Mouse (Mus musculus): ENCODE results near the gene Lhfpl5. TPM values are rescaled to one million over a fixed set of nuclear protein-coding genes. Genes with fewer than 3 reads are reported as not detected.

Gene Lhfpl5
- total RNA-seq, 2 experiments from 2014 or later = 2.5 to 3.2 TPM

DNA sequence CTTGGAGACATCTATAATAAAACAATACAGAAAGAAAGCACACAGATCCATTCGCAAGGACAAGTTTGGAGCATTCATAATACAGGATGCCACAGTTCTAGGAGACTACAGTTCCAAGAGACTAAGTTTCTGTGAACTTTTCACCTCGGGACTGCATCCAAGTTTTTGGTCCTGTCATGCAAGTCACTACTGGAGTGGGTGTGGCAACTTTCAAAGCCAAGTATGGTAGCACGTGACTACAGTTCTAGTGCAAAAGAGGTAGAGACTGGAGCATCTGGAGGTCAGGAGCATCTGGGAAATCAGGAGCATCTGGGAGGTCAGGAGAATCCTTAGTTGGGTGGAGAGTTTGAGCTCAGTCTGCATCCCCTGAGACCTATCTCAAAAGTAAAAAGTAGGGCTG lies 3.6 kb upstream of the Lhfpl5 start:
- DNase-seq (ENCODE audit: low spot score in 2 of 2) = no peak

DNA sequence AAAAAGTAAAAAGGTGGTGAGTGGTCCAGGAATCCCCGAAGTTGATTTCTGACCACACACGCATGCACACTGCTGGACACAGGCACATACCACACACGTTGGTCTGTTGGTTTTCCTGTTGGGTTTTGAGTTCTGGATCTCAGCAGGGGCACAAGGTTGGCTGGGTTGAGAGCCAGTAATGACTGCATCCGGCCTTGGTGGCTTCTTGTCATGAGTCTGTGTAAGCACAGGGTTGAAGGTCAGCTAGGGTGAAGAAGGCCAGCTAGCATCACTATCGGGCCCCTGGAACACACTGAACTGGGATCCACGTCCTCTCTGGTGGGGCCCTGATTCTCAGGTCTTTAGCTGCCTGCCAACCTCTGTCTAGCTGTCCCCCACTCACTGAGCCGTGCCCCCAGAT lies 2.9 kb upstream of the Lhfpl5 start:
- DNase-seq (ENCODE audit: low spot score in 2 of 2) = no peak

DNA sequence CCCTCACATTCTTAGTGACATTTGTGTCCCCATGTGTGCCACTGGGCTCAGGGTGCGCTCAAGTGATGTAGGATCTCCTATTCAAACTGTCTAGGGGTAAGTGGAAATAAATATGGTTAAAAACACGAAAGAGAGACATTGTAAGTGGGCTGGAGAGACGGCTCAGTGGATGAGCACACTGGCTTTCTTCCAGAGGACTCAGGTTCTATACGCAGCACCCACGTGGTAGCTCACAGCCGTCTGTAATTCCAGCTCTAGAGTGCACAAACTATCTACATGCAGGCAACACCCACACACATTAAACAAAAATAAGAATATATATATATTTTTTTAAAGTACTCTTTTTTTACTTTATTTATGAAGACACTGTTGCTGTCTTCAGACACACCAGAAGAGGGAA lies 2.5 kb upstream of the Lhfpl5 start:
- DNase-seq (ENCODE audit: low spot score in 2 of 2) = no peak

DNA sequence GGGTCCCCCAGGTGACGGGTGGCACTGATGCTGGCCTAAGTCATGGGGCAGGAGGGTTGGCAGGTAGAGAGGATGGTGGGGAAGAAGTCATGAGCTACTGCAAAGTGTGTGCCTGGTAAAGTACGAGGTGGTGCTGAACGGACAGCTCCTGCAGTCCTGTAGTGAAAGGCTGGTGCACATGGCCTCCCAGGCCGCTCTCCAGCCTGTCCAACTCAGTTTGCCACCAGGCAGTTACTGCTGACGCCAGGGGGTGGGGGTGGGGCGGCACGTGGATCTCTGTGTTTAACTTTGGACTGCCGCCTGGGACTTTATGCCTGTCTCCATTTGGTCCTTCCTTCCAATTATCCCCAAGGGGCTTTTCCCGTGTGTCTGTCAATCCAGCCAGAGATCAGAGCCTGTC lies 5.0 kb downstream of the Lhfpl5 start:
- peak; percentile 19 to 39 for DNase-seq (ENCODE audit: low spot score in 2 of 2)

DNA sequence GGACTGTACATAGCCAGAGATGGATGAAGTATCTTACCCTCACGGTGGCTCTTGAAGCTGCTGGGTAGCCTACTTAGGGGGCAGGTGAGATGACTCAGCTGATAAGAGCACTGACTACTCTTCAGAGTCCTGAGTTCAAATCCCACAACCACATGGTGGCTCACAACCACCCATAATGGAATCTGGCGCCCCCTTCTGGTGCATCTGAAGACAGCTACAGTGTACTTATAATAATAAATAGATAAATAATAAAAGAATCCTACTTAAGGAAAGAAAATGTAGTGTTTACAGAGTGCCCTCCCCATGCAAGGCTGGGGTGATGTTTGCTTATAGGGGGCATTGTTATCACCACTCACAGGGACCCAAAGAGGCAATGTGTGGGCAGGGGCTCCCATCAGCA lies 5.6 kb downstream of the Lhfpl5 start:
- DNase-seq (ENCODE audit: low spot score in 2 of 2) = no peak

DNA sequence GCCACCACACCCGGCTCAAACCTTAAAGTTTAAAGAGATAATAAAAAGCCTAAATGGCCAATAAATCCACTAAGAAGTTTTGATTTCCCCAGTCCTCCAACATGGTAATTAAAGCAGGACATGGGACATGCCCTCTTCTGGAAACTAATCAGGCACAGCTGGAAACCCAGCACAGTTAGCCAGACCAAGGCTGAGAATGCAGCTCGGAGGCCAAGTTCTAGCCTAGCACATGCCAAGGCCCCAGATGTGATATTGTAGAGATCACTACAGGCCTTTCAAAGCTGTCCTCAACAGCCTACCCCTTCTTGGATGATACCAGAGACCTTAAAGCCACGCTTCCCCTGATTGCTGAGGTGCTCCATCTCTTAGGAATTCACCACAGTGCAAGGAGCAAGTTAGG lies 11.1 kb downstream of the Lhfpl5 start:
- DNase-seq (ENCODE audit: low spot score in 2 of 2) = no peak

DNA sequence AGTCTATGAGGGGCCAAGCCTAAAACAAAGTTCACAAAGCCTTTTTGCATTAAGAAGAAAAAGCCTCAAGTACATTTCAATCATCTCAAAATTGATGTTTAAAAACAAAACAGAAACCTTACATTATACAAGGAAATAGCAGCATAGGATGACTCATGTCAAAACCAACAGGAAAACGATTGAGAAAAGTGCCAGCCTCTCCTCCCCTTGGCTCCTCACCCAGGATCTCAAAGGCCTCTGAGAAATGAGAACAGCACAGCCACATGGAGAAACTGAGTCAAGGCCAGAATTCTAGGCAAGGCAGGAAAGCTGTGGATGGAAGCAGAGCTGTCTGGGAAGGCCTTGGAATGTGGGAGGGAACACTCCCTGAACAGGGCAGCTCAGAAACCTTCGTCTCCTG lies 13.2 kb downstream of the Lhfpl5 start:
- DNase-seq (ENCODE audit: low spot score in 2 of 2) = no peak

DNA sequence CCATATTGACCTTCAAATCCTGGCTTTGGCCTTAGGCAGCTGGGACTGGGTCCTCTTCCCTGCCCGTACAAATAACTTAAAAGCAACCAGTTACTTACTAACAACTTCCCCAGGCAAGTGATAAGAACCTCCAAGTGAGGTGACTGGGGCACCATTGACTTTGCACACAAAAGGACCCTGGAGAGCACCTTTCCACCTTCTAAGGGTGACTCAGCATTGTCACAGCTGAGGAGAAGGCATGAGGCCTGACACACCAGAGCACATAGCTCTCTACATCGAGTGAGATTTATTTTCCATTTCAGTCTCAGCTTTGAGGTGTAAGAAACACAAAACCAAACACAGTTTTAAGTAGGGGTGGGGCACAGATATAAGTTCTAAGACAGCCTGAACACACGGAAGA lies 15.2 kb downstream of the Lhfpl5 start:
- no peak for DNase-seq (ENCODE audit: low spot score in 2 of 2)

DNA sequence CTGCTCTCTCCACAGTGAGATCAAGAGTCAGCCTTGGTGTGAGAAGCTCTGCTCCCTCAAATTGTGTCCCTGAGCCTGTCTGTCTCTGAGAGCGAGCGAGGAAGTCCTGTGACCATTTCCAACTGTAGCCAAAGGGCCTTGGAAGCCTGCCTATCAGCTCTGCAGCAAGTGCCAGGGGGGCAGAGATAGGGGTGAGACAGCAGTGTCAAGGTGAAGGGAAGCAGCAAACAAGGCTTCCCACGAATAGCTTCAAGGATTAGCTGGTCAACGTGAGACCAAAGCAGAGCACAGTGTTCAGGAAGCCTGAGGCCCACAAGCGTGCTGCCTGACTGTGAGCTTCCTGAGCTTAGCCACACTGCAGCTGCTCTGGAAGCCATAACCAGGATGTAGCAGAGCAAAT lies 16.0 kb downstream of the Lhfpl5 start:
- DNase-seq (ENCODE audit: low spot score in 2 of 2) = no peak

DNA sequence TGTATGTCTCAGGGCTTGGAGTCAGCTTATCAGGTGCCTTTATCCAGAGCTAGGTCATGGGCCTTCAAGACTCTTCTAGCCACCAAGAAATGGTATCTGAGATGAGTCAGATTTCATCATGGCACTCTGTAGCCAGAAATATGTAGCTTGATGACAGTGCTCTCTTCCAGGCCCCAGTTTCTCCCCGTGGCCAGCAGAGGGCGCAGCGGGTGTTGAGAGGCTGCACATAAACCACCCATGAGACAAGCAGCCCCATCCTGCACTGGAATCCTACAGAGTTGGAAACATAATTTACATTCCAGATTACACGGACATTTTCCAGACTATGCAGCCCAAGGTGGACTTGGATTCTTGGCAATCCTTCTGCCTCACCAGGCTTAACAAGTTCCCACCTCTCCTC lies 17.6 kb downstream of the Lhfpl5 start:
- DNase-seq (ENCODE audit: low spot score in 2 of 2) = peak; percentile 57 to 64

DNA sequence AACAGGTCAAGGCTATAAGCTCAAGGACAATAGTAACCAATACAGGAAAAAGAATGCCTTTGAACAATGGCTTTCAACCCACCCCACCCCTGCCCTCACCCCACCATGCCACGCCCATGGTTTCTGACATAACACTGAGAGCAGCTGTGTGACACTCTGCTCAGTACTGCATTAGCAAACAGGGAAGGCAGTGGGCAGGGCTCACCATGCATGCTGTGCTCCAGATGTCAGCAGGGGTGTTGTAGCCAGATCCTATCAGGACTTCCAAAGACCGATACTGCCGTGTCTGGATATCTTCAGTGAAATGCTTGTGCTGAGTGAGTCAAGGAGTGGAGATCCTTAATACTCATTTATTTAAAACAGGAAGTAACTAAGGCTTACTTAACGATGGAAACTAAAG lies 18.5 kb downstream of the Lhfpl5 start:
- no peak for DNase-seq (ENCODE audit: low spot score in 2 of 2)

DNA sequence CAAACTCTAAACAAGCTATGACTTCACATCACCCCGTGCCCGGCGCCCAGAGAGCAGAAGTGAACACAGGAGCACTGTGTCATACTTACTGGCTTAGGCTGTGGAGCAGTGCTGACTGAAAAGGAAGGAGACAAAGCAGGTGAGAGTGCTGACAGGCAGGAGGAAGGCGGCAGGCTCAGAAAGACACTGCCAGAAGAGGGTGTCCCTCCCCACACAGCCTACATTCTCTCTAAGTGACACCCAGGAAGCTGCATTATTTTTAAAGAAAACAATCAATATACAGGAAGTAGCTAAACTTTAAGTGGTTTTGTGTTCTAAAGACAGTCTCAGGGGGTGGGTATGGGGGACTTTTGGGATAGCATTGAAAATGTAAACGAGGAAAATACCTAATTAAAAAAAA lies 25.3 kb downstream of the Lhfpl5 start:
- DNase-seq (ENCODE audit: low spot score in 2 of 2) = no peak

DNA sequence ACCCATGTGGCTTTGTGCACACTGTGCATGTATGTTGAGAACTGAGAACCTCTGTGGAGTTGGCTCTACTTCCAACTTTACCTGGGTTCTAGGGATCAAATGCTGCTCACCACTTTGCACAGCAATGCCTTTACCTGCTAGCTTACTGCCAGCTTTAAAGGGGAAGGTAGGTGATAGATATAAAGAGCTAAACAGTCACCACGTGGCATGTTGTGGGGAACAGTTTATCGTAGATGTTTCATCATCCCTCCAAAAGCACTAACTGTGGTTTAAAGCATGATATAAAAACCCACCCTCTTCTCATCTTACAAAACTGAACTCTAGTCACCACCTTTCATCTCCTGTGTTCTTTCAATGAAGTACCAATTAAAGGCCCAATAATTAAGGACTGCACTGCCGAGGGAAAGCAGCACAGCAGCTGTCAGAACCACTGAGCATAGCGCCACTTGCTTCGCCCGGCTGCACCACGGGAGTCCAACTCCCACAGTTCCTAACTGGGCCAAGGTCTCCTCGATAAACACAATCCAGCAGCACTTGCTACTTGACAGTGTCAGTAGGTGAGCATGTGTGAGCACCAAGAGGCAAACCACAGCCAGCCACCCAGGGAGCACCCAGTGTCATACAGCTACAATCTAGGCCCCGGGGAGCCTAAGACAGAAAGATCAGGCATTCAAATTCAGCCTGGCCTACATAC lies 26.3 kb downstream of the Lhfpl5 start:
- no peak for DNase-seq (ENCODE audit: low spot score in 2 of 2)

DNA sequence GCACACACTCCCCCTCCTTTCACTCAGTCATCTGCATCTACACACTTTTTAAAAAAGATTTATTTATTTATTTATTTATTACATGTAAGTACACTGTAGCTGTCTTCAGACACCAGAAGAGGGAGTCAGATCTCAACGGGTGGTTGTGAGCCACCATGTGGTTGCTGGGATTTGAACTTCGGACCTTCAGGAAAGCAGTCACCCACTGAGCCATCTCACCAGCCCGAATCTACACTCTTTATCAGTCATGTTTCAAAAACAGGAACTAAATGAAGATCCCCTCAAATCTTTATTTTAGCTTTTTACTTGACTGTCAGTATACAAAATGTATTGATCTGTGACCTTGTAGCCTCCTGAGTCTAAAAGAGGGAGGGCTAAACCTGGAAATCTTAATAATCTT lies 34.1 kb downstream of the Lhfpl5 start:
- DNase-seq (ENCODE audit: low spot score in 2 of 2) = no peak

DNA sequence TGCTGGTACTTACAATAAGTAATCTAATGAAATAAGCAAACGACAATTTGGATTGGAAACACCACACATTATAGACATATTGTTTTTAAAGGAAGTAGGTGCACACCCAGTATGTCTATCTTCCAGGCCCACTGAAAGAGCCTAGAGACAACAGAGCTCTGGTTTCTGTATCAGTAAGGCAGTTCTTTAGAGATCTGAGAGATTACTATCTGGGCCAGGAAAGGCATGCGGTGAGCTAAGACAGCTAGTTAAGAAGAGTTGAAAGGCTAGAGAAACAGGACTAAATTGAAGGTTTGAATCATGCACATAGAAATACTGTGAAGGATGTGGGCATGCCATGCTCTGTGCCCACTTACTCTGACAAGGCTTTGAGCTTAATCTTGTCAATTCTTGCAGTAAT lies 37.2 kb downstream of the Lhfpl5 start:
- DNase-seq (ENCODE audit: low spot score in 2 of 2) = no peak

DNA sequence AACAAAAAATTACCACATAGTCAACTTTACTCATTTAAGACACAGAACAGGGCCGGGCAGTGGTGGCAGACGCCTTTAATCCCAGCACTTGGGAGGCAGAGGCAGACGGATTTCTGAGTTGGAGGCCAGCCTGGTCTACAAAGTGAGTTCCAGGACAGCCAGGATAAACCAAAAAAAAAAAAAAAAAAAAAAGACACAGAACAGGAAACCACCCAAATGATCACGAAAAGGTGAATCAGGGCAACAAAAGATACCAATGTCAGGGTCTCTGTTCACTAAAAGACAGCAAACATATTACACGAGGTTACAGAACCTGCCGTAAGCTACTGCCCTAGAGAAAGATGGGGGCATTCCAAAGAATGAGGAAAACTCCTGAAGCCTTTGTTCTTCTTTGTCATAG lies 37.7 kb downstream of the Lhfpl5 start:
- DNase-seq (ENCODE audit: low spot score in 2 of 2) = no peak

DNA sequence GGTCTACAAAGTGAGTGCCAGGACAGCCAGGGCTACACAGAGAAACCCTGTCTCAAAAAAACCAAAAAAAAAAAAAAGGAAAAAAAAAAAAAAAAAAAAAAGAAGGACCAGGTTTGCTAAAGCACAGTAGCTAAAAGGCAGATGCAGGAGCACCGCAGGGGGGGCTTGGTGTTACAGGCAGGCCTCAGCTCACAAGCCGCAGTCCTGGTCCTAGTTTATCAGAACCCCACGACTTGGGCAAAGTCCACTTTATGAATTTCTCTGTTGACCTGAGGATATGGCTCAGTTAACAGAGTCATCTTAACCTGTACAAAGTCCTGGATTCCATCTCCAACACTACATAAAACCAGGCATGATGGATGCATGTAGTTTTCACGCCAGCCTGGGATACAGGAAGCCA lies 39.9 kb downstream of the Lhfpl5 start:
- no peak for DNase-seq (ENCODE audit: low spot score in 2 of 2)

DNA sequence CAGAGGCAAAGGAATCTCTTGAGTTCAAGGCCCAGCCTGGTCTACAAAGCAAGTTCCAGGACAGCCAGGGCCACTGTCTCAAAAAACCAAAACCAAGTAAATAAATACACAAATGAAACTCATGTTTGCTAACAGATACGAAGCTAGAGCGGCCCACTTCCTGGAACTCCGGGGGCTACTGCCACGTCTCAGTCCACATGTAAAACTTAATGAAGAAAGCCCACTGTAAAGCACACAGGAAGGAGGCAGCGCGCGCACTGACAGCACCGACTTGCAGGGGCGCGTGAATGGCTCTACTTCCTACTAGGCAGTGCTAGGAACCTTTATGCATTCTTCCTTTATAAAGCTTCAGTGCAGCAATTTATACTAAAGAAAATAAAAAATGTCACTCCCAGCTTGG lies 42.2 kb downstream of the Lhfpl5 start:
- no peak for DNase-seq (ENCODE audit: low spot score in 2 of 2)

DNA sequence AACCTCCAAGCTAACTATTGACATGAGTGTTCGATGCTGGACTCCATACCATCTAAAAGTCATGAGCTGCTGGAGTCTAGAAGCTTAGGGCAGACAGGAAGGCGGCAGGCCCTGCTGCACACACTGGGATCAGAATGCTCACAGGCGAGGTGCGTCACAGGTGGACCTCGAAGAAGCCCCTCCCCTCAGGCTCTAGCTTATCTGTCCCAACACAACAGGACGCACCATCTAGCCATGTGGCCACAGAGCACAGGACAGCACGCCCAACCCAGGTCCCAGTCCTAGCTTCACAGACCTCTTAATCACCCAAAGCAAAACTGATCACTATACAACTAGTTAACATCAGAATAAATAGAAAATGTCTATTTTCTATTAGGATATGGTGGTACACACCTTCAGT lies 42.7 kb downstream of the Lhfpl5 start:
- no peak for DNase-seq (ENCODE audit: low spot score in 2 of 2)

DNA sequence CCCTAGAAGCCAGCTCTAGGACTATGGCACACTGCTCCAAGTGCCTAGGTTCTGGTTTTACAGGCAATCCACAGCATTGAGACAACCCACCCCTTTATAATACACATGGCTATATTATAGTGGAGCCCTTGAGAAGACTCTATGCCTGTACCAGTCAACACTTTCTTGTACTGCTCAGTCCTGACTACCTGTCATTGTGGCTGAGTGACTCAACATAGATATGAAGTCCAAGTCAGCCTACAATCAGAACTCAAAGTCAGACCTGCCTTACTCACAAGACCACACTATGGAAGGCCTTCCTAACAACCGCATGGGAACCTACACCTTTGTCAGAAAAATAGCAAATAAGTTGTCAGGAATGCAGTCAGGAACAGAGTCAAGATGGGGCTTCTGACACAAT lies 43.3 kb downstream of the Lhfpl5 start:
- no peak for DNase-seq (ENCODE audit: low spot score in 2 of 2)

DNA sequence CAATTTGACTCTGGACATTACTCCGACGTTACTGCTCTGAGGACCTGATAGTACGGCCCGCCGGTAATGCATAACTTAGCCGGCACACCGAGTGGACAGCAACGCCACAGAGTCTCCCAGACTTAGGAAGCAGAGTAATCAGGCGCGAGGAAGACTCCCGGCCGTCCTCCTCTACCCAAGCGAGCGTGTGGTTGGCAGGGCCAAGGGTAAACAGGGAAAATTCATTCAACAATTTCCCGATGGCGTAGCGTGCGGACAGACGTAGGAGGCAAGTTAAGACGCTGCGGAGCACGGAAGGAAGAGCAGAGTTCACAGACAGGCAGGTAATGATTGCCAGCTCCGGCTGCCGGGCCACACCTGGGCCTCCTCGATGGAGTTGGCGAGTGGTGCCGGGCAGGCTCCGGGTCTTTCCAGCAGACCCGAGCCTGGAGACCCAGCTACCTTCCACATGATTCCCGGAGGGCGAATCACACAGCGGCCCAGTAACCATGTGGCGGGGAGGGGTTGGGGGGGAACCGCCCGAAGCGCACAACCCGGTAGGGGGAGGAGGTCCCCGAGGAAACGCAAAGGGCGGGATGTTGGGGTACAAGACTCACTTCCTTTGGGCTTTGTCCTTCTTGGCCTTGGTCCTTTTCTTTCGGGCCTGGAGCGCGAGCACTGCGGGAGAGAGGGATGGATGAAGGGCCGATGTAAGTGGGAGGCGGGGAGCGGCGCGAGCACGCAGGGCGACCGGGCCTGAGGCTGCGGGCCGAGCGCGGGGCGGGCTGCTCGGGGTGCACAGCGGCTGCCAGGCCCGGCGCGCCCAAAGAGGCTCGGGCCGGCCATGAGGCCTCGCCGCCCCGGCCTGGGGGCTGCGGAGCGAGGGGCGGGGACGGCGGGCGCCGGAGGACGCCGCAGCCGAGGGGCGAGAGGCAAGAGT lies 46.2 kb downstream of the Lhfpl5 start:
- DNase-seq (ENCODE audit: low spot score in 2 of 2) = peak; percentile 31 to 33

DNA sequence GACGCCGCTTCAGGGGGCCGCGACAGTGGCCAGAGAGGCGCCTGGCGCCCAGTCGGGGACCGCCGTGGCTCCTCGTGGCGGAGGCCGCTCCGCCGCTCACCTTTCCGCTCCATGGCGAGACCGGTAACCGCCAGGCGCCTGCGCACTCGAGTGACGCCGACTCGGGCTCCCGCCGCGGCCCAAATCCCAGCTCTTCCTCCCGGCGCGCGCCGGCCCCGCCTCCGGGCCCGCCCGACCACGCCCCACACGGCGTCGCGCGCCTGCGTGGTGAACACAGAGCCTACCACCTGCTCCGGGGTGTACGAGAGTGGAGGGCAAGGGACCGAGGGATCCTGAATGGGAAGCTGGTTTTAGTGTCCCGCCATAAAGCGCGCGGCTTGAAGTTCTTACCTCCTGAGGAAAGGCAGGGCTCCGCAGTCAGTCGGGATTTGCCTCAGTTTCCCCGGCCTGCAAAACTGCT lies 46.9 kb downstream of the Lhfpl5 start, which contains the start of gene Srpk1:
Gene Srpk1, minus strand, starts transcription at position 410 of the 460 bp plus-strand sequence.
- peak; percentile 82 to 86 for DNase-seq (ENCODE audit: low spot score in 2 of 2)

DNA sequence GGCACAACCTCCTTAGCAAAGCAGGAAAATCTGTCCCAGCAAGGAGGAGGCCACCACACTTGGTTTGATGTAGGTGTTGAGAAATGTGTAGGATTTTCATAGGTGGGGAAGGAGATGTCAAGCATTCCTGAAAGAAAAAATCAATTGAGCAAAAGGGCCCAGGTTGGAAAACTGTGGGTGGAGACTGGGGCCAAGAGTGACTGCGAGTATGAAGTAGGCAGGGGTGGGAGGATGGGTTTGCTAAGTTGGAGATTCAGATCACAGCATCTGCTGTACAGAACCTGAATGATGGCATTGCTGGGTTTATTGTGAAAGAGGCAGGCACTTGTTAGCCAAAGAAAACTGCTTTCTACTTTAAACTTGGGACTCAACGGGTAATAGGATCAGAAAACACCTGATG lies 49.4 kb downstream of the Lhfpl5 start:
- no peak for DNase-seq (ENCODE audit: low spot score in 2 of 2)

Measured in adrenal gland, postnatal 4 days (tissue).